Mouse (Mus musculus) layer of hippocampus, postnatal 36 days (tissue): ENCODE results near the gene Tyw3. TPM values are rescaled to one million over a fixed set of nuclear protein-coding genes. Genes with fewer than 3 reads are reported as not detected.

Experiments
- DNase-seq, 2 experiments: peaks; one replicate each; pipeline ENCODE4 v3.0.0; 2022
- total RNA-seq, 2 experiments: library from RNA; stranded (reverse); gene quantifications; 2 replicates each; pipeline ENCODE4 v1.2.3; 2021

Tyw3 gene
- total RNA-seq, 2 experiments from 2014 or later: 14.0 to 14.2 TPM

GRCm38 (mm10) chr3:154562192-154562591 lies 34.7 kb downstream of the Tyw3 start:
- DNase-seq: no peak

GRCm38 (mm10) chr3:154551035-154551411 lies 45.9 kb downstream of the Tyw3 start:
- DNase-seq: no peak

- DNase-seq: no peak
These were observed 46.4 kb downstream of the Tyw3 start for GRCm38 (mm10) chr3:154550326-154551034.

- no peak for DNase-seq
These were observed 48.0 kb downstream of the Tyw3 start for GRCm38 (mm10) chr3:154548868-154549301.

GRCm38 (mm10) chr3:154547549-154548426 lies 49.1 kb downstream of the Tyw3 start:
- DNase-seq: no peak

GRCm38 (mm10) chr3:154546234-154546633 lies 50.7 kb downstream of the Tyw3 start:
- DNase-seq: no peak

GRCm38 (mm10) chr3:154540086-154540911 lies 56.6 kb downstream of the Tyw3 start:
- DNase-seq: no peak

GRCm38 (mm10) chr3:154536134-154536533 lies 60.8 kb downstream of the Tyw3 start:
- no peak for DNase-seq

- DNase-seq: no peak
These were observed 63.7 kb downstream of the Tyw3 start for GRCm38 (mm10) chr3:154533246-154533645.

GRCm38 (mm10) chr3:154528973-154529372 lies 67.9 kb downstream of the Tyw3 start:
- no peak for DNase-seq

GRCm38 (mm10) chr3:154526610-154527009 lies 70.3 kb downstream of the Tyw3 start:
- DNase-seq: no peak

Other genes starting within 250 kb of the Tyw3 start
- gene Cryz, start 393 bp downstream of the Tyw3 start, total RNA-seq: 10 to 100 TPM; 16.5 to 20.2 TPM
- gene Erich3, start 66.8 kb upstream of the Tyw3 start, total RNA-seq: 1 to 10 TPM; 5.7 to 6.6 TPM